In the genomic region with DNA sequence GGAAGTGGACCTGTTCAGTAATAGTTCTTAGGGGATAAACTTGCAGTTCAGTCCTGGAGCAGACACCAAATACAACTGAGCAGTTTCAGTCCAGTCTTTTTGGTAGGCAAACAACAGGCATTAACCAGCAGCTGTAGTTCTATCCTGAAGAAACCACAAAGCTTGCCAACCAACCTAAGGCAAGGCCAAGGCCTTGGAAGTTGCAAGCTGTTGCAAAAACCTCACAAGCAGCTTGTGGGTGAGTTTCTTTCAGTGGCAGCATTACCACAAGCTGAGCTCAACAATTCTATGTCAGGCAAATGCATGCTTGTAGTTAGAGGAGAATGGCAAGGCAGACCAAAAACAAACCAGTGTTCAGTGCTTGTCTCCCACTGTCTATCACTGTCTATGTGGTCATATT, we compare ENCODE assay signal across 20 mouse cellular contexts.
DNase-seq lines count a peak whose midpoint lies in the region; TF ChIP-seq lines count a peak whose summit lies in the region.
"Had no signal": no experiment of that assay in that cellular context is flagged by ENCODE, and none has a peak within 500 bp of the region (broad histone marks: within the 10 kb centered on the region; RNA-seq: fewer than 3 reads in every experiment).

No protein-coding gene starts in this region.

- no peak for TF ChIP-seq POLR2A in myocyte (IDR thresholded peaks at IDR 0.05; ENCODE audit: insufficient read length, low read depth)

- H3K79me2 ChIP-seq in myocyte (ENCODE audit: control insufficient read depth, insufficient read depth), result no peaks in the 10 kb centered on the region

- H3ac ChIP-seq in myocyte (ENCODE audit: control insufficient read depth, insufficient read length), result no peak overlapping the region

- H3K27me3 ChIP-seq in myocyte (ENCODE audit: control insufficient read depth, insufficient read depth, insufficient read length), result no peaks in the 10 kb centered on the region
- H3K27me3 ChIP-seq: forebrain, embryonic 13.5 days; heart, embryonic 13.5 days had no signal

- peak; percentile 9 to 72 for DNase-seq in adrenal gland, adult (ENCODE audit: inconsistent age in 2 of 2, low spot score in 1 of 2)
- DNase-seq in adrenal gland, adult 18-20 months (ENCODE audit: low spot score in 2 of 2), result no peak
- DNase-seq in adipocyte (ENCODE audit: low spot score), result peak; percentile 37
- peak; percentile 20 for DNase-seq in adrenal gland, postnatal 14 days
- no peak for DNase-seq in right cerebral cortex, adult 18-20 months
- no peak for DNase-seq in ovary, adult 18-20 months (ENCODE audit: low spot score)
- DNase-seq: cerebellum, adult 18-20 months; cerebellum, adult 9-10 months; cerebellum, postnatal 14 days; forebrain, postnatal 0 days; gastrocnemius, adult 2 months; gastrocnemius, postnatal 14 days; heart, adult 18-20 months; heart, postnatal 14 days; heart, postnatal 4 days had no signal

- no peaks in the 10 kb centered on the region for H3K36me3 ChIP-seq in myocyte (ENCODE audit: control insufficient read depth, insufficient read depth)
- H3K36me3 ChIP-seq: forebrain, embryonic 10.5 days; heart, embryonic 13.5 days had no signal

- H3K4me2 ChIP-seq in myocyte (ENCODE audit: low read depth), result no peak overlapping the region
- H3K4me2 ChIP-seq: forebrain, embryonic 13.5 days; heart, embryonic 13.5 days; hindbrain, embryonic 14.5 days had no signal

- no peak overlapping the region for H3K4me3 ChIP-seq in myocyte
- H3K4me3 ChIP-seq: forebrain, embryonic 10.5 days; forebrain, embryonic 13.5 days; gastrocnemius, adult 2 months; heart, embryonic 13.5 days had no signal

TF ChIP-seq in myocyte, 11 proteins besides CTCF, POLR2A, EP300 and RAD21:
- TF ChIP-seq REST (IDR thresholded peaks at IDR 0.05; ENCODE audit: insufficient read depth, insufficient read length), result no peak
- peak in 2 of 3 experiments; percentile 13 to 18 for TF ChIP-seq MYOG (IDR thresholded peaks at IDR 0.05; ENCODE audit: control insufficient read depth in 1 of 3, insufficient read depth in 1 of 3, insufficient read length in 2 of 3, low read depth in 2 of 3)
- TF ChIP-seq MYOD1 (IDR thresholded peaks at IDR 0.05; ENCODE audit: control insufficient read depth in 1 of 3, insufficient read length in 2 of 3, low read depth in 2 of 3), result no peak
- no peak for TF ChIP-seq E2F4 (IDR thresholded peaks at IDR 0.05; ENCODE audit: insufficient read depth)
- TF ChIP-seq POLR2AphosphoS2 (IDR thresholded peaks at IDR 0.05; ENCODE audit: insufficient read length, low read depth), result no peak
- no peak for TF ChIP-seq USF1 (IDR thresholded peaks at IDR 0.05; ENCODE audit: low read depth)
- TF ChIP-seq TCF3 (IDR thresholded peaks at IDR 0.05; ENCODE audit: insufficient read length, low read depth), result no peak
- no peak for TF ChIP-seq SRF (IDR thresholded peaks at IDR 0.05; ENCODE audit: control insufficient read depth, insufficient read length, low read depth)
- peak; percentile 96 for TF ChIP-seq CEBPB (IDR thresholded peaks at IDR 0.05; ENCODE audit: insufficient read depth, poor library complexity, severe bottlenecking)

Comparison
In these comparisons a context has a peak if more than half of its experiments do, and no peak if none do; other contexts are left out.
1. DNase-seq: peak in adrenal gland, adult (2 of 2), adipocyte (single experiment) and adrenal gland, postnatal 14 days (single experiment); none in adrenal gland, adult 18-20 months (0 of 2), right cerebral cortex, adult 18-20 months (single experiment) and ovary, adult 18-20 months (single experiment).